Mouse (Mus musculus) Patski (cell line): ENCODE results near the gene Usp50. TPM values are rescaled to one million over a fixed set of nuclear protein-coding genes. Genes with fewer than 3 reads are reported as not detected.

Source experiments
- ATAC-seq: fragments of 100-300 bp; one replicate; pipeline ENCODE4 v1.8.0; 2021
- CTCF ChIA-PET: fragments of 350-600 bp; sonication (Branson Sonifier 250); formaldehyde crosslinking; loops from one replicate; lab custom pipeline; 2022; ENCODE audit warnings: inconsistent platforms; lab: Charles Lee
- POLR2A ChIA-PET: fragments of 350-600 bp; sonication (Branson Sonifier 250); formaldehyde crosslinking; loops from one replicate; lab custom pipeline; 2022; ENCODE audit warnings: antibody characterized with exemption, inconsistent platforms; lab: Charles Lee
- DNase-seq: peaks from one replicate; pipeline ENCODE4 v3.0.0-alpha.2; 2011; ENCODE audit warnings: low read depth, low spot score
- H3K27me3 ChIP-seq: fragments of 371-371 bp; one replicate; pipeline ENCODE4 v1.5.1; 2021
- CTCF ChIP-seq: fragments of 100-300 bp; IDR thresholded peaks from one replicate; pipeline ENCODE4 v1.5.1; 2021
- in situ Hi-C: fragments of 300-500 bp; cut with MboI; formaldehyde crosslinking; loops from 3 replicates; pipeline ENCODE4 v1.11.1; 2018; ENCODE audit warnings: low pct_unique_long_range_greater_than_20kb, mixed read lengths
- polyA plus RNA-seq: library from polyadenylated mRNA; unstranded; gene quantifications from one replicate; pipeline ENCODE4 v1.2.3, GENCODE M21; 2021

The Usp50 gene
- polyA plus RNA-seq, 1 experiment from 2014 or later, result 0.30 TPM

DNA sequence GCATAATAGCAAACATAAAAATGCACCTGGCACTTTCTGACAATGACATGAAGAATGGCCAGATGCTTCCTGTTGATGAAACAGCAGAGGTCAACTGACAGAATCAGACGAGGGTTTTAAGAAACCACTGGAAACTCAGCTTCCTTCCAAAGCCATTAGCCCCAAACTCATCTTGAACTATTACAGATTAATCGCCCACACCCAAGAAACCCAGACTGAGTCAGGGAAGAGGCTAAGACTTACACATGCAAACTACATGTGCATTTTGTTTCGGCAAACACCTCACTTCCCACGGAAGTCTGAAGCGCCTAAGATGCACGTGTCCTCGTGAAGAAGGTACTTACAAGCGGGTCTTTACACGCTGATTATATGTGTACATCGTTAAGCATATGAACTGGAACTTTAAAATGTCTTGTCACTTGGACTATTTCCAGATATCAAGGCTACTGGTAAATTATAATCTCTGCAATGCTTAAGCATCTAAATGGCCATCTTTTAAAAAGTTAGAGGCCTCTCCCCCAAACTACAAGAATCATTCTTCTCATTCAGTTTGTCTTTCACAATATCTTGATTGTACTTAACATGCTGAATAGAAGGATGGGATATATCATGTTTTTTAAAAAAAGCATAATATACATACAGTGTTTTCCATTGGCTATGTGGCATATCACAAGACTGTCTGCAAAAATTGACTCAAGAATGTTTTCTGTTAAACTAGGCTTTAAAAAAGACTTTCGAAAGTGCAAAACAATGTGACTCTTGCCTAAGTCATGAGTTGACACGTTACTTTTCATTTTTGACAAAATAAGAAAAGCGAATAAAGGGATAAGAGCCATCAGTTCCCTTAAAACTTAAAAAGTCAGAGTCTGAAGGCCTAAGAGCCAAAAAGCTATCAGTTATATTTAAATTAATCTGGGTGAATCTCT, 109.7 kb downstream of the Usp50 start:
- DNase-seq (no peak), ATAC-seq (no peak)
- ChIA-PET POLR2A (interaction anchor here (0.6 to 3.2 kb wide), 2 partner anchors 34 to 268 kb away, joined by 3 to 18 read pairs; partner anchors contain the start of gene Usp8), CTCF (interaction anchor here (1.5 kb wide), 1 partner anchor 12 kb away, joined by 5 read pairs; no protein-coding TSS in a partner anchor)
- no peaks in the 10 kb centered on the region for H3K27me3 ChIP-seq
- in situ Hi-C loops, result no loop called here
- no peak for TF ChIP-seq CTCF

DNA sequence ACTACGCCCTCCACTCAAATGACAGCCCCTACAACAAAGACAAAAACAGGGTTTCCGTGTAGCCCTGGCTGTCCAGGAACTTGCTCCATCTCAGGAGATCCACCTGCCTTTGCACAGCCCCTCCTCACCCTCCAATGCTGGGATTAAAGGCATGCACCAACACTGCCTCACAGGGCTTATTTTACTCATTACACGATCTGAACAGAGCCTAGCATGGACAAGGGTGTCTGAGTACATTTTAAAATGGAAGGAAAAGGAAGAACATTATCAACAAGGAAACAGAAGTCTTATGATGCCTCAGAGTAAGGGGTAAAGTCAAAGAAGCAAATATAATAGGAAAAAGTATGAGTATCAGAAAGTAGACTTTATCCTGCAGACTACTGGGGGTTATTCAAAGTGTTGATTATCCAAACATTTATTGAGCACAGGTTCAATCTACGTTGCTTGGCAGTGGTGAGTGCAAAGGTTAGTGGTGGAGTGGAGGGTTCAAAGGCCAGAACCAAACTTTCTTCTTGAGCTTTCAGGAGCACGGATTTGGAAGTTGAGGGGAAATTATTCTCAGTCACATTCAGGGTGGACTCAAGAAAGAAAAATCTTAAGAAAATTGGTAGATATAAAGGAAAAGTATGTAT, 114.5 kb downstream of the Usp50 start:
- ChIA-PET POLR2A (no interaction called here), CTCF (no interaction called here)
- ATAC-seq (no peak), DNase-seq (no peak)
- H3K27me3 ChIP-seq, result no peaks in the 10 kb centered on the region
- in situ Hi-C loops, result no loop called here
- TF ChIP-seq CTCF, result no peak

DNA sequence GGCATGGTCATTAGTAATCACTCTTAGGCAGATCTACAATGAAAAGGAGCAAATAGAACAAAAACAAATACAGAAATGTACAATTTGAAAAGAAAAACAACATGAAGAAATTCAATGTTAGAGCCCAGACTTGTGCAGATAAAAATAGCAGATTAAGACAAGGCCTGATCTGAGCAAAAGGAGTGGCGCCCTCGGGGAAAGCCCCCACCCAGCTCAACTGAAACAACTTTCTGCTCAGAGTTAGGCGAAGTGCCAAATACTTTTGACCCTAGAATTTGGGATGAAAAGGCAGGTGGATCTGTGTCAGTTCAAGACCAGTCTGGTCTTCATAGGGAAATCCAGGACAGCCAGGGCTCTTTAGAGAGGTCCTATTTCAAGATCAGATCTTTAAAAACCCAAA, 117.3 kb downstream of the Usp50 start:
- in situ Hi-C loops, result no loop called here
- no peak for ATAC-seq
- POLR2A ChIA-PET, result interaction anchor here (0.7 kb wide), 1 partner anchor 21 kb away, joined by 3 read pairs; no protein-coding TSS in a partner anchor
- no peak for TF ChIP-seq CTCF
- H3K27me3 ChIP-seq, result no peaks in the 10 kb centered on the region
- no peak for DNase-seq
- CTCF ChIA-PET, result no interaction called here

DNA sequence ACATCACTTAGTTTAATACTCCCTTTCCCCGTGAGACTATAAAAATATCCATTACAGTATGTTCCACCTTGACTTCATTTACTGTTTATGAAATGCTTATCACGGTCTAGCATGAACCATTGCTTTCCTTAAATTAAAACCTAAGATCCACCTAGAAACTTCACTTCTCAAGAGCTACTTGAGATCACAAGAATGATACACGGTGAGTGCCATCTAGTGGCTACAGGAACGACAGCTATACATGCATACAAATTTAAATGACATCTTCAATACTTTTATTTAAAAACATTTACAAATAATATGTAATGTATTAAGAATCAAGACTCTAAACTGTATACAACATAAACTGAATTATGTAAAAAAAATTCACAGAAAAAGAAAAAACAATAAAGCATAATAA, 119.8 kb downstream of the Usp50 start:
- POLR2A ChIA-PET, result no interaction called here
- ATAC-seq (no peak), DNase-seq (no peak)
- CTCF ChIA-PET, result interaction anchor here (0.6 to 1.4 kb wide), 5 partner anchors 15 to 69 kb away, joined by 3 to 6 read pairs (median 3); no protein-coding TSS in a partner anchor
- no peaks in the 10 kb centered on the region for H3K27me3 ChIP-seq
- in situ Hi-C loops, result no loop called here
- peak; percentile 59 for TF ChIP-seq CTCF

Other genes with a start within 250 kb of the Usp50 start
- not detected for gene Slc27a2, start 231.1 kb downstream of the Usp50 start, polyA plus RNA-seq
- 0.12 TPM for gene Hdc, start 164.2 kb downstream of the Usp50 start, polyA plus RNA-seq
- gene Gabpb1, start 107.1 kb downstream of the Usp50 start, polyA plus RNA-seq, result 21.9 TPM
- gene Usp8, start 76.1 kb downstream of the Usp50 start, polyA plus RNA-seq, result 73.8 TPM
- 53.3 TPM for gene Trpm7, start 92.8 kb upstream of the Usp50 start, polyA plus RNA-seq
- gene Sppl2a, start 149.8 kb upstream of the Usp50 start, polyA plus RNA-seq, result 106 TPM
- 9.9 TPM for gene Ap4e1, start 225.2 kb upstream of the Usp50 start, polyA plus RNA-seq